Mouse (Mus musculus) myocyte (in vitro differentiated cells): ENCODE data around the gene Ppp2r5d. TPM values are rescaled to one million over a fixed set of nuclear protein-coding genes. Genes with fewer than 3 reads are reported as not detected.

Source experiments
- H3K27me3 ChIP-seq: one replicate; pipeline ENCODE4 v1.6.1; 2011; ENCODE audit not compliant: control insufficient read depth, insufficient read depth, insufficient read length
- H3K36me3 ChIP-seq: one replicate; pipeline ENCODE4 v1.6.1; 2011; ENCODE audit not compliant: control insufficient read depth, insufficient read depth
- H3K4me2 ChIP-seq: one replicate; pipeline ENCODE4 v1.6.1; 2011; ENCODE audit warnings: low read depth, control low read depth
- H3K4me3 ChIP-seq: one replicate; pipeline ENCODE4 v1.5.1; 2011; ENCODE audit warnings: mild to moderate bottlenecking, control low read depth, moderate library complexity
- H3K79me2 ChIP-seq: one replicate; pipeline ENCODE4 v1.6.1; 2011; ENCODE audit not compliant: control insufficient read depth, insufficient read depth
- H3ac ChIP-seq: one replicate; pipeline ENCODE4 v1.6.1; 2011; ENCODE audit not compliant: control insufficient read depth, insufficient read length
- CEBPB ChIP-seq: IDR thresholded peaks from 2 replicates; pipeline ENCODE4 v1.6.1; 2011; ENCODE audit warnings: mild to moderate bottlenecking, moderate library complexity; ENCODE audit not compliant: poor library complexity, insufficient read depth, severe bottlenecking
- E2F4 ChIP-seq: IDR thresholded peaks from one replicate; pipeline ENCODE4 v1.6.1; 2011; ENCODE audit warnings: mild to moderate bottlenecking, control low read depth, moderate library complexity; ENCODE audit not compliant: insufficient read depth
- MAX ChIP-seq: IDR thresholded peaks from one replicate; pipeline ENCODE4 v1.6.1; 2011; ENCODE audit warnings: low read depth, mild to moderate bottlenecking, control low read depth
- MYOD1 ChIP-seq, 3 experiments: IDR thresholded peaks; one replicate each; pipeline ENCODE4 v1.6.1; 2011; ENCODE audit warnings: control low read depth in 2 of 3, low read depth in 2 of 3, mild to moderate bottlenecking in 2 of 3, moderate library complexity in 1 of 3; ENCODE audit not compliant: insufficient read length in 2 of 3, control insufficient read depth in 1 of 3
- MYOG ChIP-seq, 3 experiments: IDR thresholded peaks; one replicate each; pipeline ENCODE4 v1.6.1; 2011; ENCODE audit warnings: control low read depth in 2 of 3, low read depth in 2 of 3, mild to moderate bottlenecking in 2 of 3; ENCODE audit not compliant: insufficient read length in 2 of 3, control insufficient read depth in 1 of 3, insufficient read depth in 1 of 3
- POLR2A ChIP-seq: IDR thresholded peaks from one replicate; pipeline ENCODE4 v1.6.1; 2011; ENCODE audit warnings: low read depth, mild to moderate bottlenecking, control low read depth, moderate library complexity; ENCODE audit not compliant: insufficient read length
- POLR2AphosphoS2 ChIP-seq: IDR thresholded peaks from one replicate; pipeline ENCODE4 v1.6.1; 2011; ENCODE audit warnings: low read depth, control low read depth; ENCODE audit not compliant: insufficient read length
- REST ChIP-seq: IDR thresholded peaks from one replicate; pipeline ENCODE4 v1.6.1; 2011; ENCODE audit warnings: mild to moderate bottlenecking, control low read depth, moderate library complexity; ENCODE audit not compliant: insufficient read depth, insufficient read length
- SRF ChIP-seq: IDR thresholded peaks from one replicate; pipeline ENCODE4 v1.6.1; 2011; ENCODE audit warnings: low read depth; ENCODE audit not compliant: control insufficient read depth, insufficient read length
- TCF12 ChIP-seq: IDR thresholded peaks from one replicate; pipeline ENCODE4 v1.6.1; 2011; ENCODE audit warnings: mild to moderate bottlenecking, control low read depth; ENCODE audit not compliant: poor library complexity, insufficient read depth, severe bottlenecking
- TCF3 ChIP-seq: IDR thresholded peaks from one replicate; pipeline ENCODE4 v1.6.1; 2011; ENCODE audit warnings: low read depth, control low read depth; ENCODE audit not compliant: insufficient read length
- USF1 ChIP-seq: IDR thresholded peaks from one replicate; pipeline ENCODE4 v1.6.1; 2011; ENCODE audit warnings: low read depth, mild to moderate bottlenecking, control low read depth, moderate library complexity
- polyA plus RNA-seq: library from polyadenylated mRNA; unstranded; fragments of >200 nt; fragmentation: generic; extraction: Trizol; gene quantifications from one replicate; pipeline ENCODE4 v1.2.1, GENCODE M21; 2012; ENCODE audit warnings: missing spikeins

Ppp2r5d gene
- polyA plus RNA-seq, 1 experiment, result 79.6 TPM

DNA sequence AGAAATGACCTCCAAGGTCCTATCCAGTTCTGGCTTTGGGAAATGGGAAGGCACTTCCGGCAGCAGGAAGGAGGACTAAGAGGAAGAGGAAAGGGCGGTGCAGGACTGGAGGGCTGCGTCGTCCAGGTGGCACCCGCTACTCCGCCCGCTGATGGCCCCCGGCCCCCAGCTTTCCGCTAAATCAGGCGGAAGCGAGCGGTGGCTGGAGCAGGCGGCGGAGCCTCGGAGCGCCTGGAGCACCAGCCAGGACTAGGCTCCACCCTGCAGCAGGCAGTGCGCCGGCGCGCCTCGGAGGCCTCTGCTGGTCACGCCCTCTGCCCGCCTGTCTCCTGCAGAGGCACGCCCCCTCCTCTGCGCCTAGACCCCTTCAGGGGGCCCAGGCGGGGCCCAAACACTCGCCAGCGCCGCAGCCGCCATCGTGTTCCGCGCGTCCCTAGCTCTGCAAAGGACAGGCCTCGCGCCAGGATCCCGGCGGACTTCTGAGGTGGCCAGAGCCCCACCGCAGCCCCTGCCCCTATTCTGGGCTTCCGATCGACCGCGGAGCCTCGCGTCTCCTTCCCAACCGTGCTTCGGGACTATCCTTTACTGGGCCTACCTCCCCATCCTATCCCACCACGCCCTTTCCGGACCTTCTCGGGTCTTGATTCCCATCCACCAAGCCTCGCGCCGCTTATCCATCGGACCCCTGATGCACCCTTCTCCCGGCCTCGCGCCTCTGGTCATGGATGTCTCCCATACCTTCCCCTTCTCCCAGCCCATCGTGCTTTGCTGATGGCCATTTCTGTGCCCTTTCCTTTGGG is 54.5 kb downstream of the Ppp2r5d start, which contains the start of gene Cul7:
Gene Cul7, plus strand, starts transcription at position 106 of the 800 bp plus-strand sequence.
- peaks cover 12% of the 10 kb centered on the region for H3K79me2 ChIP-seq
- peak within 1 kb of the TSS; percentile 87 for H3K4me2 ChIP-seq
- H3K27me3 ChIP-seq, result no peaks in the 10 kb centered on the region
- H3K36me3 ChIP-seq, result peaks cover 5% of the 10 kb centered on the region
- peak within 1 kb of the TSS; percentile 38 for H3K4me3 ChIP-seq
- peak in 1 of 3 experiments; percentile 32 for TF ChIP-seq MYOD1 (IDR thresholded peaks at IDR 0.05; ENCODE audit: control insufficient read depth in 1 of 3, insufficient read length in 2 of 3, low read depth in 2 of 3)
- no peak for TF ChIP-seq TCF3
- peak in 1 of 3 experiments; percentile 28 for TF ChIP-seq MYOG (IDR thresholded peaks at IDR 0.05; ENCODE audit: control insufficient read depth in 1 of 3, insufficient read depth in 1 of 3, insufficient read length in 2 of 3, low read depth in 2 of 3)
- TF ChIP-seq E2F4, result no peak
- no peak for TF ChIP-seq REST
- peak; percentile 98 for TF ChIP-seq POLR2AphosphoS2
- no peak for TF ChIP-seq MAX
- TF ChIP-seq SRF, result no peak
- peak; percentile 94 for TF ChIP-seq POLR2A
- no peak for TF ChIP-seq CEBPB
- no peak for TF ChIP-seq TCF12
- no peak for TF ChIP-seq USF1
- peak within 1 kb of the TSS; percentile 16 for H3ac ChIP-seq

DNA sequence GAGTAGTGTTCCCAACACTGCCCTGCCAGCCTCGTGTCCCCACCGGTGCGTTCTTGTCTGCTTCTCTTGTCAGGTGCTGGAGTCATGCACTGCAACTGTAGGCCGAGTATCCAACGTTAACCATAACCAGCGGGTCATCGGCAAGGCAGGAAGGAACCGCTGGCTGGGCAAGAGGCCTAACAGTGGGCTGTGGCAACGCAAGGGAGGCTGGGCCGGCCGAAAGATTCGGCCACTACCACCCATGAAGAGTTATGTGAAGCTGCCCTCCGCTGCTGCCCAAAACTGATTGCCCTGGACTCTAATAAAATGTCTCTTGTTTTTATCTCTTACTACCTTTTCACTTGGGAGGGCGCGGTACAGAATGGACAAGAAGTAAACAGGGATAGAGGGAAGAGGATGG is 55.1 kb downstream of the Ppp2r5d start:
- H3K36me3 ChIP-seq, result peaks cover 5% of the 10 kb centered on the region
- peak overlapping the region; percentile 87 for H3K4me2 ChIP-seq
- no peaks in the 10 kb centered on the region for H3K27me3 ChIP-seq
- peaks cover 12% of the 10 kb centered on the region for H3K79me2 ChIP-seq
- H3K4me3 ChIP-seq, result peak overlapping the region; percentile 38
- peak overlapping the region; percentile 16 for H3ac ChIP-seq
- TF ChIP-seq E2F4 (no peak), POLR2AphosphoS2 (no peak), MYOG (IDR thresholded peaks at IDR 0.05; ENCODE audit: control insufficient read depth in 1 of 3, insufficient read depth in 1 of 3, insufficient read length in 2 of 3, low read depth in 2 of 3) (no peak), POLR2A (no peak), SRF (no peak), USF1 (no peak), MYOD1 (IDR thresholded peaks at IDR 0.05; ENCODE audit: control insufficient read depth in 1 of 3, insufficient read length in 2 of 3, low read depth in 2 of 3) (no peak), TCF3 (no peak), CEBPB (no peak), MAX (no peak), TCF12 (no peak), REST (no peak)

DNA sequence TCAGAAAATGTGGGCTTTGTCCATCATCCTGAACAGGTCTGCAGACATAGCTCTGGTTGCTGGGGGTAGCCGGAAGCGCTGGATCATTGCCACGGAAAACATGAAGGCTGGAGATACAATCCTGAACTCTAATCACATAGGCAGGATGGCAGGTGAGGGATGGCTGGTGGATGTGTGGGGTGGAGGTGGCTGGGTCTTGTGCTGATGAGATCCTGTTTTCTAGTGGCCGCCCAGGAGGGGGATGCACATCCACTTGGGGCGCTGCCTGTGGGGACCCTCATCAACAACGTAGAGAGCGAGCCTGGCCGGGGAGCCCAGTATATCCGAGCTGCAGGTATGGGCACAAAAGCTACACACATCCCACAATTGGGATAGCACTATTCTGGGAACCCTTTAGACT is 56.5 kb downstream of the Ppp2r5d start:
- Histone ChIP-seq H3K27me3 (no peaks in the 10 kb centered on the region), H3K79me2 (peaks cover 12% of the 10 kb centered on the region), H3K4me2 (no peak overlapping the region), H3K4me3 (no peak overlapping the region), H3K36me3 (peaks cover 5% of the 10 kb centered on the region), H3ac (no peak overlapping the region)
- TF ChIP-seq USF1 (no peak), TCF3 (no peak), POLR2AphosphoS2 (no peak)

DNA sequence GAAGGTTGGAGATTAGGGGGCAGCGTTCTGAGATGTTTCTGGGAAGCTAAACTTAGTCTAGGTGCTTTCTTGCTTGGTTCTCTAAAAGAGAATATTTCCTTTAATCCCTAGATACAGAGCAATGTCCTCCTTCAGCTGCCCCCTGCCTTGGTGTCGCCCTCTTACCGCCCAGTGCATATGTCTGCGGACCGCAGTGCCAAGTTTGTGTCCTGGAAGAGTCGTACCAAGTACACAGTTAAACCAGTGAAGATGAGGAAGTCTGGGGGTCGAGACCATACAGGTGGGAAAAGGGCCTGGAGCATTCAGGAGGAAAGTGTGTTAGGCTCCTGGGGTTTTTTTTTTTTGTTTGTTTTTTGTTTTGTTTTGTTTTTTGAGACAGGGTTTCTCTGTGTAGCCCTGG is 57.6 kb downstream of the Ppp2r5d start:
- no peak overlapping the region for H3ac ChIP-seq
- peak overlapping the region; percentile 78 for H3K4me3 ChIP-seq
- TF ChIP-seq SRF, result no peak
- TF ChIP-seq TCF3, result no peak
- TF ChIP-seq MYOG (IDR thresholded peaks at IDR 0.05; ENCODE audit: control insufficient read depth in 1 of 3, insufficient read depth in 1 of 3, insufficient read length in 2 of 3, low read depth in 2 of 3), result no peak
- no peak for TF ChIP-seq E2F4
- no peak for TF ChIP-seq POLR2A
- no peak for TF ChIP-seq MYOD1 (IDR thresholded peaks at IDR 0.05; ENCODE audit: control insufficient read depth in 1 of 3, insufficient read length in 2 of 3, low read depth in 2 of 3)
- no peak for TF ChIP-seq REST
- no peak for TF ChIP-seq POLR2AphosphoS2
- no peak for TF ChIP-seq MAX
- TF ChIP-seq TCF12, result no peak
- no peak for TF ChIP-seq USF1
- no peak for TF ChIP-seq CEBPB
- H3K27me3 ChIP-seq, result no peaks in the 10 kb centered on the region
- H3K79me2 ChIP-seq, result peaks cover 12% of the 10 kb centered on the region
- peak overlapping the region; percentile 96 for H3K4me2 ChIP-seq
- H3K36me3 ChIP-seq, result peaks cover 5% of the 10 kb centered on the region
